Mouse (Mus musculus) common myeloid progenitor, adult 5-6 weeks (primary cell): ENCODE measurements at regions not wholly inside any gene's neighbourhood (a gene's known extent, or its start where the extent isn't known, plus 50 kb on each side); places are given as distances from the start of the nearest gene placed in this dataset.

Source experiments
- ATAC-seq: replicated peaks from 2 replicates; pipeline ENCODE4 v1.8.0; 2016; ENCODE audit warnings: low read depth, mild to moderate bottlenecking, moderate TSS enrichment, inconsistent platforms; ENCODE audit not compliant: poor library complexity, severe bottlenecking

DNA sequence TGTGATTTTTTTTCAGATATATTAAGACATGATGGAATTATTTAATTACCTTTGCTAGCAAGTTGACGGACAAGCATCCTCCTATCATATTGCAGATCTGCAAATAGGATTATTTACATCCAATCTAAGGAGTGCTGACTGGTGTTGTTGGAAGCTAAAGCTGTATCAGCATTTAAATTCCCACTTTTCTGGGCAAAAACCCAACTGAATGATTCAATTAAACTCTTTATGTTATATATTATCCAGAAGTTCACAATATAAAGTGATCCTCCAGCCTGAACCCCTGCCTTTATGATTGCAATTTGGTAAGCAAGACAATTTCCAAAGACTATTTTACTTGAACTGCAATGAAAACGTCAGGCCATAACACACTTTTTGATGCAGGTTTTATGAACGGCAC is 304.1 kb downstream of the Gm10295 start:
- ATAC-seq, result no peak

DNA sequence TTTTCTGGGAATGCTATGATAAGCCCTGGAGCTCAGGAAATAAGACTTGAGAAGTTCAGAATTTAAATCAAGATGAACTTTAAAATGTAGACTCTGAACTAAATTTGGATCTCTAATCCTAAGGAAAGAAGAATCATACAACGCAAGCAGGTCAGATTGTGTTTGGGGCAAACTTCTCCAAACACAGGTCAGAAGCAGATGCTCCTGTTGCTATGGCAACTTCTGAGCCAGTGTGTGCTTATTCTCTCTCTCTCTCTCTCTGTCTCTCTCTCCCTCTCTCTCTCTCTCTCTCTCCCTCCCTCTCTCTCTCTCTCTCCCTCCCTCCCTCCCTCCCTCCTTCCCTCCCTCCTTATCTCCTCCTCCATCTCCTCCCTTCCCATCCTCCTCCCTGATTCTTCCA is 304.7 kb downstream of the Gm10295 start:
- ATAC-seq, result no peak

- no peak for ATAC-seq
Measured at GRCm38 (mm10) chr7:71043789-71044188, 307.5 kb downstream of the Gm10295 start.

DNA sequence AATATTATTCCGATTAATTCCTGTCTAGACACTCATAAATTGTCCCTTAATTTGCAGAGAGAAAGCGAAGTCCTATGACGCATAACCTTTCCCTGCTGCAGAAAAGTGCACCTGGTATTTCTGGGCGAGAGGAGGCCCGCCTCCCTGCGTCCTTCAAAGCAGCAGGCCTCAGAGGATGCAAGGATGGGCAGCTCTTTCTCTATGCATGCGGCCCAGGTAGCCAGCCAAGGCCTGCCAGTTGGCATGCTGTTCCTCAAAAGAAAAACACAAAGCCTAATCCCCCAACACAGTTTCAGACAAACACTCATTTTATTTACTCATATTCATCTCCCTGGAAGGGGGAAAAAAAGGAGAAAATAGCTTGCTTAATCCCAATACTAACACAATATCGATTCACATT is 308.2 kb downstream of the Gm10295 start:
- no peak for ATAC-seq

- no peak for ATAC-seq
Measured at GRCm38 (mm10) chr7:71041388-71041787, 309.9 kb downstream of the Gm10295 start.

DNA sequence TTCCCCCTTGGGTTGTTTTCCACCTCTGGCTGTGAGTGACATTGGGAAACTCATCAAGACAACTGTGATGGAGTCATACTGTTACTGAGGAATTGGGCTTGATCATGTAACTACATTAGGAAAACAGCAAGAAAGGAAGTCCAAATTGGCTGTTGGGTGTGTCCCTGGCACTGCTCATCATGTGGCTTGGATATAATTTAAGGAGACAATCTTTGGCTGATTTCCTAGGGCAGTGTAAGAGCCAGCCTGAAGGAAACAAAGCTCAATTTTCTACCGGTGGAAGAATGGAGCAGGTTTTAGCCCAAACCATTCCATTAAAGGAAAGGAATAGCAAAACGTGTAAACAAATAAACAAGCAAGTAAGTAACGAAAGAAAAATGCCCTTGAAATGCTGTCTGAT is 310.4 kb downstream of the Gm10295 start:
- ATAC-seq, result no peak

DNA sequence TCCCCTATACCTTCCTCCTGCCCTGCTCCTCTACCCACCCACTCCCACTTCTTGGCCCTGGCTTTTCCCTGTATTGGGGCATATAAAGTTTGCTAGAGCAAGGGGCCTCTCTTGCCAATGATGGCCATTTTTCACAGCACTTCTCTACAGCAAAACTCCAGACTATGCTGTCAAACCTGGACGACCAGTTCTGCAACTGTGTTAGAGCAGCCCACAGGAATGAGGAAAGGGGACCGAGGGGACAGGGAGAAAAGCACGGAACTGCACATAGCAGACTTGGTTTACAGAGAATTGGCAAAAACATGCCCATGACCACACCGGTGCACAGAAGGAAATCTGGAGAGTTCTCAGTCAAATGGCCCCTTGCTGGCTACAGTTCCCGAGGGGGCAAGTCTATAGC is 312.7 kb downstream of the Gm10295 start:
- ATAC-seq, result no peak

- ATAC-seq, result no peak
Measured at GRCm38 (mm10) chr7:71033121-71033520, 318.2 kb downstream of the Gm10295 start.

DNA sequence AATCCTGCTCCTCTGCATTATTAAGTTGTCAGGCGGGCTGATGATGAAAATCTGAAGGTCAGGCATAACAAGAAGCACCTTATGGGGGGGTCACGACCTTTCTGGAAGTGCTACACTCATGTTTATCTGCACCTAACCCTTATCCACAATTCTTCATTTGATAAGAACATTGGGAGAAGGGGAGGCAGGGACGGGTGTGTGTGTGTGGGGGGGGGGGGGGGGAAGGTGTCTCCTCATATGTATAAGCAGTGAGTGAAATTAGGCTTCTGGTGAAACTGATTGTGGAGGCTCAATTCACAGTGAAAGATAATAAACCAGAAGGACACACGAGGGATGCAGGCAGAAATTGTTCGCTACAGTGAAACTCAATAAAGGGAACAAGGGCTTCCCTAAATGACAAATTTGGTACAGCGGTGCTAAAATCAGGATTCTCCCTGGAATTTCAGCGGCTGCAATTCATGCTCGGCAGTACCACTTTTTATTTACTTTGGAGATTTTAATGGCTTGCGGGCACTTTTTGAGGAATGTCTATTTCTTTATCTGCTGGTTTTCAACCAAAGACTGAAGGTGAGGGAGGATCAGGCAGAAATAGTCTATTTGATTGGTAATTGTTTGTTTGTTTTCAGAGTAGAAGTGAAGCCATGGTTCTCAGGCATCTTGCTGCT is 327.2 kb downstream of the Gm10295 start:
- no peak for ATAC-seq

- ATAC-seq, result no peak
Measured at GRCm38 (mm10) chr7:71023253-71023945, 327.9 kb downstream of the Gm10295 start.
